Mouse (Mus musculus) ovary, adult 10 weeks (tissue): ENCODE results near the gene H2al1f. TPM values are rescaled to one million over a fixed set of nuclear protein-coding genes. Genes with fewer than 3 reads are reported as not detected.

Experiments used
- polyA plus RNA-seq: library from polyadenylated mRNA; stranded (reverse); fragments of 350-450 nt; fragmentation: Illumina TruSeq; extraction: RNeasy Lipid Tissue Mini Kit (QIAGEN cat#74804); gene quantifications from one replicate; pipeline ENCODE4 v1.2.3, GENCODE M21; 2014

The H2al1f gene
- not detected for polyA plus RNA-seq

GRCm38 (mm10) chrX:11314858-11315257 lies at the start of gene H2al1f:
Gene H2al1f, plus strand, starts transcription at chrX:11315158.

GRCm38 (mm10) chrX:11298957-11299356 lies 16.0 kb upstream of the H2al1f start, which contains the start of gene H2al1a:
Gene H2al1a, plus strand, starts transcription at chrX:11299257.

GRCm38 (mm10) chrX:11302132-11302531 lies 12.8 kb upstream of the H2al1f start, which contains the start of gene H2al1b:
Gene H2al1b, plus strand, starts transcription at chrX:11302432.

GRCm38 (mm10) chrX:11305355-11305754 lies 9.6 kb upstream of the H2al1f start, which contains the start of gene H2al1c:
Gene H2al1c, plus strand, starts transcription at chrX:11305655.

GRCm38 (mm10) chrX:11308524-11308923 lies 6.4 kb upstream of the H2al1f start, which contains the start of gene H2al1d:
Gene H2al1d, plus strand, starts transcription at chrX:11308824.

GRCm38 (mm10) chrX:11311634-11312033 lies 3.3 kb upstream of the H2al1f start, which contains the start of gene H2al1e:
Gene H2al1e, plus strand, starts transcription at chrX:11311934.

GRCm38 (mm10) chrX:11317956-11318355 lies 3.0 kb downstream of the H2al1f start, which contains the start of gene H2al1g:
Gene H2al1g, plus strand, starts transcription at chrX:11318256.

GRCm38 (mm10) chrX:11321192-11321591 lies 6.2 kb downstream of the H2al1f start, which contains the start of gene H2al1h:
Gene H2al1h, plus strand, starts transcription at chrX:11321492.

GRCm38 (mm10) chrX:11324359-11324758 lies 9.4 kb downstream of the H2al1f start, which contains the start of gene H2al1i:
Gene H2al1i, plus strand, starts transcription at chrX:11324659.

GRCm38 (mm10) chrX:11327522-11327921 lies 12.6 kb downstream of the H2al1f start, which contains the start of gene H2al1j:
Gene H2al1j, plus strand, starts transcription at chrX:11327822.

Other genes with a start within 250 kb of the H2al1f start
- gene H2al1a, start 15.9 kb upstream of the H2al1f start, polyA plus RNA-seq = not detected
- not detected for gene H2al1b, start 12.7 kb upstream of the H2al1f start, polyA plus RNA-seq
- not detected for gene H2al1c, start 9.5 kb upstream of the H2al1f start, polyA plus RNA-seq
- gene H2al1d, start 6.3 kb upstream of the H2al1f start, polyA plus RNA-seq = not detected
- gene H2al1e, start 3.2 kb upstream of the H2al1f start, polyA plus RNA-seq = not detected
- gene H2al1g, start 3.1 kb downstream of the H2al1f start, polyA plus RNA-seq = not detected
- gene H2al1h, start 6.3 kb downstream of the H2al1f start, polyA plus RNA-seq = not detected
- gene H2al1i, start 9.5 kb downstream of the H2al1f start, polyA plus RNA-seq = not detected
- not detected for gene H2al1j, start 12.7 kb downstream of the H2al1f start, polyA plus RNA-seq